Mouse (Mus musculus) myocyte (in vitro differentiated cells): Measurements from ENCODE around the gene Arl6ip5.

Experiments used
- POLR2A ChIP-seq: IDR thresholded peaks from one replicate; pipeline ENCODE4 v1.6.1; 2011; ENCODE audit warnings: low read depth, mild to moderate bottlenecking, control low read depth, moderate library complexity; ENCODE audit not compliant: insufficient read length
- SRF ChIP-seq: IDR thresholded peaks from one replicate; pipeline ENCODE4 v1.6.1; 2011; ENCODE audit warnings: low read depth; ENCODE audit not compliant: control insufficient read depth, insufficient read length

DNA sequence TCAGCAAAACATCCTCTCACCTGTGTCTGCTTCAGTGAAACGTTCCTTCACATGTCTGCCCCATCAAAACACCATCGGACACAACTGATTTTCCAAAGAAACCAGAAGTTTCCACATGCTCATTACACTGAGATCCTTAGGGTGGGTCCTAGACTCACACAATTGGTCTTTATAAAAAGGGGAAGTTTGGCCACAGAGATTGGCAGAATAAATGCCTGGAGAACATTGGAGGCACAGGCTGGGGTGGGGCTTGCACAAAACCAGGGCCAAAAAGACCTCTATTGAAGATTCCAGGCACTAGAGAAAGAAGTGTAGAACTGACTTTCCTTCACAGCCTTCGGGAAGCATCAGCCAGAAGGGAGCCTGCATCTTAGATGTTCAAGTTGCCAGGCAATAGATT is 63.3 kb downstream of the Arl6ip5 start:
- TF ChIP-seq POLR2A: no peak
- no peak for TF ChIP-seq SRF
